Mouse (Mus musculus) embryonic stem cell, embryonic (primary cell): ENCODE results near the gene Ptn.

Experiments used
- CTCF ChIA-PET, 4 experiments: fragments of 300-600 bp in 2 of 4; fragments of 350-600 bp in 2 of 4; sonication (Branson Sonifier 250); formaldehyde crosslinking; loops; one replicate each; lab custom pipeline; 2022; ENCODE audit warnings: inconsistent platforms in 2 of 4; lab: Charles Lee
- POLR2A ChIA-PET, 4 experiments: fragments of 300-600 bp in 2 of 4; fragments of 350-600 bp in 2 of 4; sonication (Branson Sonifier 250); formaldehyde crosslinking; loops; one replicate each; lab custom pipeline; 2022; ENCODE audit warnings: antibody characterized with exemption in 4 of 4, inconsistent platforms in 1 of 4; lab: Charles Lee

Ptn gene

GRCm38 (mm10) chr6:36809747-36810285 is at the start of gene Ptn:
Ptn (minus strand) TSS chr6:36810220.
- CTCF ChIA-PET, result interaction anchor here in 1 of 4 experiments (0.6 kb wide), 1 partner anchor 60 kb away, joined by 3 read pairs; no protein-coding TSS in a partner anchor
- POLR2A ChIA-PET, result interaction anchor here in 1 of 4 experiments (0.8 kb wide), 1 partner anchor 29 kb away, joined by 3 read pairs; no protein-coding TSS in a partner anchor

DNA sequence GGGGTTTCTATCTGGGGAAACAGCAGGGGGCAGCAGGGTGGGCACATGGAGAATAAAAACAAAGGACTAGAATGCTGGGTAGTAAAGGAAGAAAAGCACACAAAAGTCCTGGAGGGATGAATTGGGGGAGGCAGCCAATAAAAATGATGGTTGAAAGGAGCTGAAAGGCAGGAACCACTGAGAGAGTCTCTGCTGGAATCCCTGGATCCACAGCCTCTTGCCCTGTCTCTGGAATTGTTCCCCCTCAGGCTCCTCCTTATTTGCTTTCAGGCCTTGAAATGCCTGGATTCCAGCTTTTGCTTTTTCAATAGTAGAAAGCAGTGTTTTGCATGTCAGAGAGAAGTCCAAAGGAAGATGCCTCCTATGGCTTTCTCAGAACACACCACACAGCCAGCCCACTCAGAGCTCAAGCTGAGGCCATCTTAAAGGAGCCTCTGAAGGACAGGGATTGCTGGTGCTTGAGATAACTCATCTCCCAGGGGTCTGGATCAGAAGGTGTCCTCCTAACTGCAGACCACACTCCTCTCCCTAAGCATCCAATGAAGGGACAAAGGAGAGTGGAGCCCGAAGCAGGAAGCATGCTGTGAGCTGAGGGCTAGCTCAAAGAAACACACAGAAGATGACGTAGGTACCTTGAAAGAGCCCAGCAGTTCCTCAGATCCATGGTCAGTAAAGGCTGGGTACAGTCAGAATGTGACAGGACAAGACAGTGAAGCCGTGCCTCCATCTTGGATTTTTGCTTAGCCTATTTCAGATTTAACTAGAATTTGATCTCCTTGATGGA is 48.4 kb upstream of the Ptn start:
- CTCF ChIA-PET, result no interaction called here
- POLR2A ChIA-PET, result interaction anchor here in 2 of 4 experiments (0.7 to 1.4 kb wide), 4 partner anchors 12 to 104 kb away, joined by 3 to 5 read pairs (median 4); no protein-coding TSS in a partner anchor

GRCm38 (mm10) chr6:36857627-36858257 is 47.7 kb upstream of the Ptn start:
- CTCF ChIA-PET, result no interaction called here
- POLR2A ChIA-PET, result interaction anchor here in 2 of 4 experiments (0.7 to 1.4 kb wide), 3 partner anchors 13 to 104 kb away, joined by 3 to 5 read pairs (median 4); no protein-coding TSS in a partner anchor

GRCm38 (mm10) chr6:36850422-36851129 is 40.6 kb upstream of the Ptn start:
- POLR2A ChIA-PET, result interaction anchor here in 1 of 4 experiments (0.6 kb wide), 1 partner anchor 30 kb away, joined by 3 read pairs; no protein-coding TSS in a partner anchor
- CTCF ChIA-PET, result no interaction called here

DNA sequence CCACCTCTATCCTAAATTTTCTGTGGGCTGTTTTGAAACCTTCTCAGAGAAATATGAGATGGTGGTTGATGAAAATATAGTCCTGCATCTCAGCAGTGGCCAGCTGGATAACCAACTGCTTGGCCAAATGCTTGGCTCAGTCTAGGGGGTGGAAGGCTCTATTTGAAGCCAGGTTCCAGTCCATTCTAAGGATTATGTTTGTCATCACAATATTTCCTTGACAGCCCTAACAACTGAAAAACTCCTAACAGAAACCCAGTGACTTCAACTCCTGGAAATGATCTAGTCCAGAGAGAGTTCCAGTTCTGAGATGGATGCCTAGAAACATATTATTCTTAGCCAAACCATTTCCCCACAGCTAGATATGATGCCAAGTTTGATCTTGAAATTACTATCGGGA is 35.3 kb upstream of the Ptn start:
- ChIA-PET CTCF (no interaction called here), POLR2A (no interaction called here)

- ChIA-PET CTCF (no interaction called here), POLR2A (no interaction called here)
Observed at GRCm38 (mm10) chr6:36844258-36844657, 34.2 kb upstream of the Ptn start.

- CTCF ChIA-PET, result no interaction called here
Observed at GRCm38 (mm10) chr6:36843031-36843488, 33.0 kb upstream of the Ptn start.

GRCm38 (mm10) chr6:36842101-36842922 is 32.3 kb upstream of the Ptn start:
- ChIA-PET POLR2A (interaction anchor here in 1 of 4 experiments (0.8 kb wide), 1 partner anchor 17 kb away, joined by 5 read pairs; no protein-coding TSS in a partner anchor), CTCF (no interaction called here)

More at GRCm38 (mm10) chr6:36843031-36843488, 33.0 kb upstream of the Ptn start:
- POLR2A ChIA-PET, result interaction anchor here in 1 of 4 experiments (0.8 kb wide), 1 partner anchor 16 kb away, joined by 5 read pairs; no protein-coding TSS in a partner anchor

DNA sequence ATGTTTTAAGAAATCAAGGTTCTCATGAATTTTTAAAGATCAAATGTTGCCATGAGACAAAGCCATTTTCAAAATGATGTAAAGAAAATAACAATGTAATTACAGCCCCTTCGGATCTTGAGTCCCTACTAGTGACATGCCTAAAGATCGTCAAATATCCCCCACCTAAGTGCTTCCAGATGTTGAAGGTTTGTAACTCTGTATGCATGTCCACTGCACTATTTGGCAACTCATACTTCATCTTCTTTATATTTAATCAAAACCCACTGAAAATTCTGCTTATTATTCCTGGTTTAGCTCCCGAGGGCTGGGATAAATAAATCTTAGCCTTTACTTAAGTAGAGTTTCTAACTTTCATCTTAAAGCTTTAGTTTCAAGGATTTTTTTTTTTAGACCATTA is 31.7 kb upstream of the Ptn start:
- CTCF ChIA-PET, result interaction anchor here in 1 of 4 experiments (0.6 kb wide), 1 partner anchor 210 kb away, joined by 4 read pairs; no protein-coding TSS in a partner anchor
- POLR2A ChIA-PET, result no interaction called here

DNA sequence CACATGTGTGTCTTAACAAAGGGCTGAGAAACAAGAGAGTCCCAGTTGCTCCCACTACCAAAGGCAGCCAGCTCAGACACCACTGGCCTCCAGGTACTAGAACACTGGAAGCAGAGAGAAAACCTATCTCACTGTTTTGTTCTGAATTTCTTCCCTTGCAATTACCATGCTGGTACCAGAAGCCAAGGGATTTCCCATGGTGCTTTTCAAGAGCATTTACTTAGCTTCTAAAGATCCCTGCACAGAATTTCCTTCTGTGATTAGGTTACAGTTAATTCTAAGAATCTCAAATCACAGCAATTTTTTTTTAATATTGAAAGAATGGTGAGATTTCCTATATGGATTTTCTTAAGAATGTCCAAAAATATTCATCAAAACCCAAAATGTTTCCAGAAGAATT is 31.2 kb upstream of the Ptn start:
- ChIA-PET CTCF (interaction anchor here in 1 of 4 experiments (0.6 to 0.7 kb wide), 2 partner anchors 210 to 1018 kb away, joined by 4 to 11 read pairs; no protein-coding TSS in a partner anchor), POLR2A (no interaction called here)

GRCm38 (mm10) chr6:36838747-36839146 is 28.7 kb upstream of the Ptn start:
- POLR2A ChIA-PET, result no interaction called here
- CTCF ChIA-PET, result interaction anchor here in 1 of 4 experiments (0.7 kb wide), 1 partner anchor 176 kb away, joined by 4 read pairs; no protein-coding TSS in a partner anchor

DNA sequence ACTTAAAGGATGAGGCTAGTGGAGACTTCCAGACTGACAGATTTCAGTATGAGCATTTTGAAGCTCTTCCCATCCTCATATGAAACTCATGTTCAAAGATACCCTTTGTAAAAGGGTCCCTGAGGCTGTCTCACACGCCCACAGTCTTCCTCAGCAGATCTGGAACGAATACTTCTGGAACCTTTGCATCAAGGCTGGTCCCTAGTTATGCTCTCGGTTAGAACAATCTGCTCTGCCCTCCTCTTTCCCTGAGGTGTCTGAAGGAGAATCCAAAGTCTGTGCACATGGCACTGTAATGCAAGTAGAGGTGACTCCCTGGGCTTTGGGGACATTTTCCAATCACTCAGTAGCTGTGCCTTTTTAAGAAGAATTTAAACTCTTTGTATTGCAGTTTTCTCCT is 25.3 kb upstream of the Ptn start:
- CTCF ChIA-PET, result no interaction called here
- POLR2A ChIA-PET, result no interaction called here

GRCm38 (mm10) chr6:36834695-36835265 is 24.8 kb upstream of the Ptn start:
- CTCF ChIA-PET, result no interaction called here
- POLR2A ChIA-PET, result interaction anchor here in 2 of 4 experiments (0.5 to 0.6 kb wide), 2 partner anchors 268 to 503 kb away, joined by 4 to 5 read pairs; no protein-coding TSS in a partner anchor

- POLR2A ChIA-PET, result no interaction called here
- CTCF ChIA-PET, result no interaction called here
Observed at GRCm38 (mm10) chr6:36832681-36833080, 22.7 kb upstream of the Ptn start.

GRCm38 (mm10) chr6:36832207-36832606 is 22.2 kb upstream of the Ptn start:
- POLR2A ChIA-PET, result no interaction called here

GRCm38 (mm10) chr6:36830371-36830925 is 20.4 kb upstream of the Ptn start:
- POLR2A ChIA-PET, result interaction anchor here in 1 of 4 experiments (0.6 kb wide), 1 partner anchor 1299 kb away, joined by 3 read pairs; no protein-coding TSS in a partner anchor

More at GRCm38 (mm10) chr6:36832207-36832606, 22.2 kb upstream of the Ptn start:
- CTCF ChIA-PET, result no interaction called here

DNA sequence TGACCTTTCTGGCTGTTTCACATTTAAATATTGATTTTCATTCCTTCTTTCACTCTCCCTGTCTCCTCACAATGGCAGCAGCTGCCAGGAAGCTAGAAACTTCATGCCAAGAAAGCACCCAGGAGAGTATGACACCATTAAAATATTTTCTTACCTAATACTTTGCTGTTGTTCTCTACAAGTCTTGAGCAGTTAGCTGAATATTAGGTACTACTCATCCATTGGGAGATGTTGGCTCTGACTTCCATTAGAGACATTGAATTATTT is 9.7 kb upstream of the Ptn start:
- ChIA-PET POLR2A (no interaction called here), CTCF (no interaction called here)

More at GRCm38 (mm10) chr6:36830371-36830925, 20.4 kb upstream of the Ptn start:
- CTCF ChIA-PET, result no interaction called here
